Mouse (Mus musculus) cerebellum, adult 2 months (tissue): ENCODE measurements at regions not wholly inside any gene's neighbourhood (a gene's known extent, or its start where the extent isn't known, plus 50 kb on each side); places are given as distances from the start of the nearest gene placed in this dataset.

Experiments
- CTCF ChIP-seq: fragments of 200-500 bp; IDR thresholded peaks from 2 replicates; pipeline ENCODE4 v1.5.1; 2011; ENCODE audit warnings: low read depth, mild to moderate bottlenecking, control low read depth, low read length, moderate library complexity, borderline replicate concordance; ENCODE audit not compliant: insufficient read depth
- POLR2A ChIP-seq: fragments of 200-500 bp; IDR thresholded peaks from 2 replicates; pipeline ENCODE4 v1.6.1; 2011; ENCODE audit warnings: low read length, control low read depth, borderline replicate concordance; ENCODE audit not compliant: insufficient read depth

DNA sequence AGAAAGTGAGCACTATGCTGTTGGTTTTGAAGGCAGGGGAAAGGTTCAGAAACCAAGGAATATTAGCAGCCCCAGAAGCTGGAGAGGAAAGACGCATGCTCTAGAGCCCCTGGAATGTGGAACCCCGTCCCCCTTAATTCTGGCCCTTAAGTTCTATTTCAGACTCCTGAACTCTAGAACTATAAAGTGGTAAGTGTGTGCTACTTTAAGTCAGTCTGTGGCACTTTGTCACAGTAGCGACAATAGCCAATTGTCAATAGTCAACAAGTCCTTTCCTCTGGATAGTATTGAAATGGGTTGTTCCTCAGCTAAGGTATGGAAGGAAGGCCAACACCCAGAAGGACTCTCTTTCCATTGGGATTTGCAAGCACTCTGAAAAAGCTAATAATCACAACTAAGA lies 64.2 kb upstream of the Cpm start:
- TF ChIP-seq POLR2A (no peak), CTCF (no peak)
